Mouse (Mus musculus): ENCODE measurements around the gene Ptpa.
A peak's percentile ranks its signal among the peaks of the same experiment; 100 is the strongest.

The Ptpa gene

DNA sequence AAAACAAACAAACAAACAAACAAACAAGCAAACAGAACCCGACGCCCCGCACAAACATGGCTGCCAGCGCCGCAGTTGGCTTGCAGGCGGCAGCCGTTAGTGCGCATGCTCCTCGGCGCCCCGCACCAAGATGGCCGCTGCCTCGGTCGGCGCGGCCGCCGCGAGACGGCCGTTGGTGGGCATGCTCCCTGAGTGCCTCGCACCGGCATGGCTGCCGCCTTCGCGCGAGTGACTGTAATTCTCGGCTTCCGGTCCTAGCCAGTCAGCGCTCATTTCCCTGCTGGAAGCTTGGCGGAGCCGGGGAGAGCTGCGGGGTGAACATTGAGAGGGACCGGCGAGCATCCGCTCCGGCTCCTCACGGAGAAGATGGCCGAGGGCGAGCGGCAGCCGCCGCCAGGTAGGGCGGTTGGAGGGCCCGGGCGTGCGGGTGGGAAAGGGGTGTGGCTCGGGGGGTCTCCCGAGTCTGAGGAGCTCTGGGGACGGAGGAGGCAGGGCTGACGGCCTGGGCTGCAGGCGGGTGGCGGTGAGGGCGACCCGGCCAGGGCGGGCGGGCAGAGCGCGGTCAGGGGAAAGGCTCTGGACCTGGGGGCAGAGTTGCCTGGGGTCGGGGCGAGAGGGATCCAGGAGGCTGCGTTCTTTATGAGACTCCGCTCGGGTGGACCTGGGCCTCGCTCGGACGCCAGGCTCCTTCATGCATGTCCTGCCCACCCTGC lies at the start of gene Ptpa:
Ptpa (plus strand) TSS at position 104 of the 713 bp plus-strand sequence.
- DNase-seq (ENCODE audit: low spot score in 2 of 2), result peak; percentile 96

DNA sequence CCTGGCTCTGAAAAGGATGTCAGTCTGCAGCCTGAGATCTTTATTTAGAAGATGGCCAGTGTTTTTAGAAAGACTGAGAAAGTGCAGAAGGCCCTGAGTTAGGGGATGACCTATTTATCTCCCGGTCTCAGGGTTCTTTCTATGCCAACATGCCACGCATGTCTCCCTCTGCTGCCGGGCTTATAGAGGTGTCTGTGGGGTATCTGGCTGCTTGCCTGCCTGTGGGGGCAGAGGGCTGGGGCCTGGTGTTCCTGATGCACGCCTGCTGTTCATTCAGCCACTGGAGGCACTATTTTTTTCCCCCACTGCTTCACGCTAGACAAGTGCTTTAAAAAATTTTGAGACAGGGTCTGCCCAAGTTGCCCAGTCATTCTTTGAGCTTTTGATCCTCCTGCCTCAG lies 49.6 kb upstream of the Ptpa start:
- no peak for DNase-seq (ENCODE audit: low spot score in 2 of 2)

DNA sequence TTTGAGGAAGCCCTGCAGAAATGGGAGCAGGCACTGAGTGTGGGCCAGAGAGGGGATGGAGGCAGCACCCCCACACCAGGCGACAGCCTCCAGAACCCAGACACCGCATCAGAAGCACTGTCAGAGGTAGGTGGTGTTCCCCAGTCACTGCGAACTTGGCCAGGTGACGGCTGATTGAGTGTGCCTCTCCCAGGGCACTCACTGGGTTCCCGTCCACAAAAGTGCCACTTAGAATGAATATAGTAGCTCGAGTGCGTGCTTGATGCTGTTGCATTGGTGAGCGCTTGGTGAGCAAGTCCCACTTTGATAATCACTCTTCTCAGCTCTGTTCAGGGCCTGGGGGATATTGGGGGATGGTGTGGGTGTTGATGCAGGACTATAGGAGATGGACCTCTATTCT lies 44.3 kb upstream of the Ptpa start:
- no peak for DNase-seq (ENCODE audit: low spot score in 2 of 2)

DNA sequence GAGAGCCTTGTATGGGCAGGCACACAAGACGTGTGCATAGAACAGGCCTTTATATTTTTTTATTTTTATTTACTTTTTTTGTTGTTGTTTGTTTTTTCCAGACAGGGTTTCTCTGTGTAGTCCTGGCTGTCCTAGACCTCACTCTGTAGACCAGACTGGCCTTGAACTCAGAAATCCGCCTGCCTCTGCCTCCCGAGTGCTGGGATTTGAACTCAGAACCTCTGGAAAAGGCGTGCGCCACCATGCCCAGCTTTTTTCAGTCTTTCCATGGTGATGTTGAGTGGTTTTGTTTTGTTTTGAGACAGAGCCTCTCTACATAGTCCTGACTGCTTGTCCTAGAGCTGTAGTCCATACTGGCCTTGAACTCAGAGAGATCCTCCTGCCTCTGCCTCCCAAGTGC lies 43.1 kb upstream of the Ptpa start:
- no peak for DNase-seq (ENCODE audit: low spot score in 2 of 2)

DNA sequence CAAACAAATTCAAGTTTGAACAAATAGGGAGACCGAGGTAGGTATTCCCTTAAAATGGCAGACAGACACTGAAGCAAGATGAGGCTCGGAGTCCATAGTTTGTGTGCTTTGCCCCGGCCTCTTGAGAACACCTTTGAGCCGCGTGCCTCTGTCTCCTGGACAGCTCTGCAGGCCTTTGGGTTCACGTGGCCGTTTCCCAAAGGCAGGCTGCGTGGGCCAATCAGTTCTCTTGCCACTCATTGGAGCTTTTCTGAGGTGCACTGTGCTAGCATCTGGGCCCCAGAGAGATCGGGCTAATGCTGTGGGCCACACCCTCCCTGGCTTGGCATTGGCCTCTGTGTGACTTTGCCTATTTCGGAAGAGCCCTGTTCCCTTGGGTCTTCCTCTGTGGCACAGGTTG lies 39.9 kb upstream of the Ptpa start:
- DNase-seq (ENCODE audit: low spot score in 2 of 2), result no peak

DNA sequence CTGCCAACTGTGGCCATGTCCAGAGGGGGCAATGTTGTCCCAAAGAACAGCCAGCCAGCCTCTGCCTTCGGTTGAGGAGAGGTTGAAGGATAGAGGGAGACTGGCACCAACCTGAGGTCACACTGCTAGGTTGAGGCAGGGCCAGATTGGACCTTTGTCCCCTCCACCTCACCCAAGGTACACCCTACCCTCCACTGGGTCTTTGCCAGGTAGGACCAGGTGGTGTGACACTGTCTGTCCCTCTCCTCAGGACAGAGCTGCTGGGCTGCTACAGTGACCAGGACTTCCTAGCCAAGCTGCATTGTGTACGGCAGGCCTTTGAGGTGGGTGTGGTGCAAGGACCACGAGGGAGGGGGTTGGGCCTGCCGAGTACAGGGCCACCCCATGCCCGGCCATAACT lies 38.1 kb upstream of the Ptpa start:
- DNase-seq (ENCODE audit: low spot score in 2 of 2), result no peak

DNA sequence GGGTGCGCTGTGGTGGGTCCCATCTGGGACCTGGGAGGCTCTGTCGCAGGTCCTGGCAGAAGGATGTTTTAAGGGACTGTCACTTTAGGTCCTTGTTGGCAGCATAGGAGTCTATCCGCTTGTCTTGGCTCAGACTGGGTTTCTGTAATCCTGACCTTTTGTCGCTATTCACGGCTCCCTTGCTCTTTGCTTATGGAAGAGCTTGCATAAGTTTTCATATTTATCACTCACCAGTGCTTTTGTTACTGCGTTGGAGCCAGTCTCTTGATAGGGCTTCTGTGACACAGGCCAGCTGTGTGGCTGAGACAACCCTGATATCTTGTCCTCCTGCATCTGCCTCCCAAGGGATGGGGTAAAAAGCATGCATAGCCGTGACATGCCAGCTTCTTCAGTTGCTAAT lies 36.5 kb upstream of the Ptpa start:
- DNase-seq (ENCODE audit: low spot score in 2 of 2), result no peak

DNA sequence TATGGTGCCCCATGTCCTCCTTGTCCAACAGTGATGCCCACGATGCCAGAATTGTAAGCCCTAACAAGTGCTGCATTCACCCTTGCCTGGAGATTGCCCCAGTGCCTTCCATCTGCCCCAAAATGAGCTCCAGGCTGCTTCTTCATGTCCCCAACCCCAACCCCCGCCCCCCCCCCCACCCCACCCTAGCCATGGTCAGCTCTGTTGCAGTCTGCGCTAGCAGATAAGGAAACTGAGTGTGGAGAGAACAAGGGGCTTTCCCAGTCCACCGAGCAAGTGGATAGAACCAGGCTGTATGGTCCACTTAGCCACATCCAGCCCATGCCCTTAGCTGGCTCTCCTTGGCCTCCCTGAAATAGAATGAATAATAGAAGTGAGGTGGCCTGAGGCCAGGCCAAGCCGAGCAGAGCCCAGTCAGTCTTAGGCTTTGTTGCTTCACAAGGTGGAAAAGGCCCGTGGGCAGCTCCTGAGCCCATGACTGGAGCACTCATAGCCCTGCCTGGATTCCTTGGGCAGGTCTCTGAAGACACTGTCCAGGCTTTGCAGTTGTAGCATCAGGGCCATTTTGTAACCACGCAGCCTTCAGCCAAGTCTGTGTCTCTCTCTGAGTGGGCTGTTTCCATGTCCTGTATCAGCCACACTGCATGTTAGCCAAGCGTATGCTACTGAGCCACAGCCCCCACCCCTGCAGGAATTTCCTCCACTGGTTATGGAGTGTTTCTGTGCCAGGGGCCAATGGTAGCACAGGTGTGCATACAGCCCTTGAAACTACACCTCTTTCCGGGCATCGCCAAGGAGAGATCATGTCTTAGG lies 35.1 kb upstream of the Ptpa start:
- no peak for DNase-seq (ENCODE audit: low spot score in 2 of 2)

DNA sequence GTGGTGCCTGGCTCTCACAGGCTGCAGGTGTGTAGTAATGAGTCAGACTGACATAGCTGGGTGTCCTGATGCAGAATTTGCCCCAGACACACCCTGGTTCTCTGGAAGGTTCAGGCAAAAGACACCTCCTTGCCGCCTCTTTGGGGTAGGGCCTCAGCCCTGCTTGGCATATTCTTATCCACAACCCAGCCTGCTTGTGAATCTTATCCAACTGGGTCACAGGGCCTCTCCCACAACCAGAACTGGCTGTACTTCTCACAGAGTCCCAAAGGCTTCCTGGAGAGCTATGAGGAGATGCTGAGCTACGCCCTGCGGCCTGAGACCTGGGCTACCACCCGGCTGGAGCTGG lies 34.5 kb upstream of the Ptpa start:
- DNase-seq (ENCODE audit: low spot score in 2 of 2), result no peak

DNA sequence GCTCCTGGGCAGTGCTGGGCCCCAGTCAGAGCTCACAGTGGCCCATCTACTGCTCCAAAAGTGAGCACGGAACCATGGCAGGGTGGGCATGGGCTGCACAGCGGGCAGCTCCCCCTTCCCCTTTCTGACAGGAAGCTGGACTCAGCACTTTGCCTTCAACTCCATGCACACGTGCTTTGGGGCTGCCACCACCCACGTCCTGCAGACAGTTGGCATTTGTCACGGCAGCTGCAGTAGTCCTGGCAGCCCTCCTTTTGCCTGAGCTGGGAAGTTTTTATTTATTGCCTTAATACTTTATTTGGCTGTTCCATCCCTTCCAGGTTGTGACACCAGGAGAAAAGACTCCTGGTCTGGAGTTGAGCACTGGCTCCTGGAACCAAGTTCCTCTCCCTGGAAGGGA lies 31.0 kb upstream of the Ptpa start:
- no peak for DNase-seq (ENCODE audit: low spot score in 2 of 2)

DNA sequence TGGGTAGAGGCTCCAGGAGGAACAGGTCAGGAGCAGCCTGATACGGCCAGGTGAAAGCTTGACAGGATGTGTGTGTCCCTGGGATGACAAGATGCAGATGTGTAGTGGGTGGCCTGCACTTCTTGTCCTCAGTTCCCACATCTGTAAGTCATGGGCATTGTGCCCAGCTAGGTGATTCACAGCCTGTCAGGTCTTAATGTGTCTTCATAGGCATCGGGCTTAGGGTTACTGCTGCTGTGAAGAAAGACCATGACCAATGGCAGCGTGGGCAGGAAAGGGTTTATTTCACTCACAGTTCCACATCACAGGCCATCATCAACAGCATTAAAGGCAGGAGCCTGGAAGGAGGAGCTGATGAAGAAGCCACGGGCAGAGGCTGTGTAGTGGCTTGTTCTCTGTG lies 30.2 kb upstream of the Ptpa start:
- no peak for DNase-seq (ENCODE audit: low spot score in 2 of 2)

DNA sequence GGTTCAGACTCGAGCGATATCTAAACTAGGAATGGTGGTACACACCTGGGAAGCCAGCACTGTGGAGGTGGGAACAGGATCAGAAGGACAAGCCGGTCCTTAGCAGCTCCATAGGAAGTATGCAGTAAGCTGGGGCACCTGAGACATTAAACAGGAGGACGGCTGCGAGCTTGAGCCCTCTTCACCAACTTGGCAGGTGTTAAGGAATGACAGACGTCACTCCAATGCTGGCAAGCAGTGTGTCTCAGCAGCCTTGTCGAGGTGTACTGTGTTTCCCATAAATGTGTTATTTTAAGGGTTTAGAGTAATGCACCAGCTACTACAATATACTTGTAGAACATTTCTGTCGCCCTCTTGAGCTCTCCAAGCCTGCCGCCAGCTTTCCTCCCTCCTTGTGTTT lies 28.9 kb upstream of the Ptpa start:
- no peak for DNase-seq (ENCODE audit: low spot score in 2 of 2)

DNA sequence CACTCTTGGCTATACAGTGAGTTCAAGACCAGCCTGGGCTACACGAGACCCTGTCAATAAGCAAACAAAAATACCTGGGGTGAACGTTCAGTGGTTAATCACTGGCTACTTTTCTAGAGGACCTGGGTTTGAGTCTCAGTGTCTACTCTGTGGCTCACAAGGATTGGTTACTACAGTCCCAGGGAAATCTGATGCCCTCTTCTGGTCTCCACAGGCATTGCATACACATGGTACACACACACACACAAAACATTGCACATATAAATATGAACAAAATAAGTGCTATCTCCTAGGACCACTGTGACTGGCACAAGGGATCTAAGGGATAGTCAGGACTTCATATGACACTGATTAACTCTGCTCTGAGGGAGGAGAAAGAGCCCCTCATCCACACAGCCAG lies 26.8 kb upstream of the Ptpa start:
- DNase-seq (ENCODE audit: low spot score in 2 of 2), result no peak

DNA sequence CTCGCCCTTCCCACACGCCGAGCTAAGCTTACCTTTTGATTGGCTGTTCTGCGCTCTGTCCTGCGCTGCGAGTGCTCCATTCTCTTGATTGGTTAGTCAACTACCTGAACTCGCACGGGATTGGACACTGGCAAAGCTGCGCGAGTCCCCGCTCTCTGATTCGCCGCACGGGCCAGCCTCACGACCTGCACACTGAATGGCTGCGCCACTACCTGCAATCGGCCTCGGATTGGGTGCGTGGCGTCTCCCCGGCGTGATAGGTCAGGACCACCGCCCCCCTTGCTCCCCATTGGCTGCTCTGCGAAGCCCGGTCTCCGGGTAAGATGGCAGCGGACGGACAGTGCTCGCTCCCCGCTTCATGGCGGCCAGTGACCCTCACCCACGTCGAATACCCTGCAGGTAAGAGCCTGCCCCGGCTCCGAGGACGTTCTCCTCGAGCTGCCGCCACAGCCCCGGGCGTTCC lies 23.7 kb upstream of the Ptpa start, which contains the start of gene Dolpp1:
Dolpp1 (plus strand) TSS at position 141 of the 463 bp plus-strand sequence.
- DNase-seq (ENCODE audit: low spot score in 2 of 2), result peak; percentile 100

DNA sequence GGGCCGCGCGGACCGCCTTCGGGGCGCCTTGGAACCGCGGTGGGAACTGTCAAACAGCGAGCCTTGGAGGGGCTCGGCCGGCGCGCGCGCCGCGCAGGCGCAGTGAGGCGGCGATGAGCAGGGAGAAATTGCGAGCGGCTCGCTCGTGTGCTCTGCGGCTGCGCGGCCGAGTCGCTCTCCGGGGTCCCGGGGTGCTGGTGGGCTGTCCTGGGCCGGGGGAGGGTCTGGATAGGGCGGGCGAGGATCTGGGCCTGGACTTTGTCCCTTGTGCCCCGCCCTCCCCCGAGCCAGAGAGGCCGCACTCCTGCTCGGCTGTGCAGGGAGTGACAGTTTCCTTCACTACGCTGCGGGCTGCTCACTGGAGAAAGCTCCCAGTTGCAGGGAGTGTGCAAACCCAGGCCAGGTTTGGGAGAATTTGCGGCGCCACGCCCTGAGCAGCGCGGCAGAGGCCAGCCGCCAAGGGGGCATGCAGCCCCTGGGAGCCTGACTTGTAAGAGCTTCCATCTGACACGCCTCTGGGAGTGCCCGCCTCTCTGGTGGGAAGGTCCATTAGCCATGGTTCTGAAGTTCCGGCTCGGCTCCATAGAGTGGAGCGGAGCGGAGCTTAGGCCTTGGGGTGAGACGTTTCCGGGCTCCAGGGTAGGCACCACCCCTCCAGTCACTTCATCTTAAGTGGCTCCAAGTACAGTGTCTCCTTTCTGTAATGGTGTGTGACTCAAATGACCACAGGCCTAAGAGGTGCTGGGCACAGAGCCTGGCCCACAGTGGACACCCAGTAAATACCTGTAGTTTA lies 23.1 kb upstream of the Ptpa start:
- peak; percentile 75 to 91 for DNase-seq (ENCODE audit: low spot score in 2 of 2)

DNA sequence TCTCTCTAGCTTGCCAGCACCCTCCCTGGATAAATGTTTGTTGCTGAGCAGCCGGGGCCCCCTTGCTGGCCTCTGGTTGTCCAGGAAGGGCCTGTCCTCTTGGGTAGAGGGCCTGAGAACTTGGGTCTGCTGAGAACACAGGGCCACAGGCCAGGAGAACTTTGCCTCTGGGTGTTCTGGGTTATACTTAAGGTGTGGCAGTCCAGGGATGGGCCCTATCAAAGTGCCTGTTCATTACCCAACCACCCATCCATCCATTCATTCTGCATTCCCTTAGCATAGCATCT lies 22.5 kb upstream of the Ptpa start:
- DNase-seq (ENCODE audit: low spot score in 2 of 2), result no peak

DNA sequence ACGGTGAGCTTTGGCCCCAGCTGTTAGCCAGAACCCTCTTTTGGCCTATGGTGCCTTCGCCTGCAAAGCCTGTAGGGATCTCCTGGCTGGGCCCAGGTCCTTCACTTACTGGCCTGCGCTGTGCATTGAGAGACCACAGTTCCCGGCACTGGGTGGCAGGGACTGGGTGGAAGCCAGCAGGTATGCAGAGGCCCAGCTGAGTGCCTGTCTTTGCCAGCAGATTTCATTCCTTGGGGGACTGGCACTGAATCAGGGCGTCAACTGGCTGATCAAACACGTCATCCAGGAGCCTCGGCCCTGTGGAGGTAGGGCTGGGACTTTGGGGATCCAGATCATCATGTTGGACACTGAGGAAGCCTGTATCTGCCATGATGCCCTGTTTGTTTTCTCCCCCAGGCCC lies 20.1 kb upstream of the Ptpa start:
- DNase-seq (ENCODE audit: low spot score in 2 of 2), result no peak

DNA sequence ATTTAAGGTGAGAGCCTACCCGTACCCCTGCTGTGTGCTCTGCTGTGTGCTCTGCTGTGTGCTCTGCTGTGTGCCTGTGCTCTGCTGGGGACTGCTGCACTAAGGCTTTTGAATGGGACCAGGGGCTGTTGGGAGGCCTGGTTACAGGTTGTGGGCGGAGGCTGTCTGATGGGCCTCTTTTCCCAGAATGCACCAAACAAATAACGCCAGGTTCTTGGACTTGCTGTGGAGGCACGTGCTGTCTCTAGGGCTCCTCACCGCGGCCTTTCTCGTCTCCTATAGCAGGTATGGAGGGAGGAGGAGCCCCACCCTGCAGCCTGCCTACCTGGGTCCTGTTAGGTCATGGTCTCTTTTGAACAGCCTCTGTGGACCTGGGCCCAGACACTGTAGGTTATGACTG lies 19.6 kb upstream of the Ptpa start:
- DNase-seq (ENCODE audit: low spot score in 2 of 2), result no peak

DNA sequence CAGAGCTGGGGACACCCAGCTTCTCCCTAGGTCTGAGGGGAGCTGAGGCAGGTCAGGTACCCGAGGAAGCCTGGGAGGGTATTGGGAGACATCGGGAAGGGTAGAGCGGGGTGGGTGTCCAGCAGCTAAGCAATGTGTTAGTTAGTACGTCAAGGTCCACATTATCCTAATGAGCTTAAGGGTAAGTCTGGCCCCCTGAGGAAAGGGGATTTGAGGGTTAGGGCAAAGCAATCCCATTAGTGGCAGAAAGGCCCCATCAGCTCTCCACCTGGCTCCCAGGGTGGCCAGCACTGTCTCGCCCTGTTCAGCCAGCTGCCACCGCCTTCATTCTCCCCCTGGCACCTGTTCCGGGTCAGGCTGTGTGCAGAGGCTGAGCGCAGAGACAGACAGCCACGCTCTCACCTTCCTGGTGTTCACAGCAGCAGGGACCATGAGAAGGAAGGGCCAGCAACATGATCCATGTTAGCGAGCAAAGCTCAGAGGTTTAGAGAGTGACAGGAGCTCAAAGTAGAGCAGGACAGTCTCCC lies 17.8 kb upstream of the Ptpa start:
- no peak for DNase-seq (ENCODE audit: low spot score in 2 of 2)

DNA sequence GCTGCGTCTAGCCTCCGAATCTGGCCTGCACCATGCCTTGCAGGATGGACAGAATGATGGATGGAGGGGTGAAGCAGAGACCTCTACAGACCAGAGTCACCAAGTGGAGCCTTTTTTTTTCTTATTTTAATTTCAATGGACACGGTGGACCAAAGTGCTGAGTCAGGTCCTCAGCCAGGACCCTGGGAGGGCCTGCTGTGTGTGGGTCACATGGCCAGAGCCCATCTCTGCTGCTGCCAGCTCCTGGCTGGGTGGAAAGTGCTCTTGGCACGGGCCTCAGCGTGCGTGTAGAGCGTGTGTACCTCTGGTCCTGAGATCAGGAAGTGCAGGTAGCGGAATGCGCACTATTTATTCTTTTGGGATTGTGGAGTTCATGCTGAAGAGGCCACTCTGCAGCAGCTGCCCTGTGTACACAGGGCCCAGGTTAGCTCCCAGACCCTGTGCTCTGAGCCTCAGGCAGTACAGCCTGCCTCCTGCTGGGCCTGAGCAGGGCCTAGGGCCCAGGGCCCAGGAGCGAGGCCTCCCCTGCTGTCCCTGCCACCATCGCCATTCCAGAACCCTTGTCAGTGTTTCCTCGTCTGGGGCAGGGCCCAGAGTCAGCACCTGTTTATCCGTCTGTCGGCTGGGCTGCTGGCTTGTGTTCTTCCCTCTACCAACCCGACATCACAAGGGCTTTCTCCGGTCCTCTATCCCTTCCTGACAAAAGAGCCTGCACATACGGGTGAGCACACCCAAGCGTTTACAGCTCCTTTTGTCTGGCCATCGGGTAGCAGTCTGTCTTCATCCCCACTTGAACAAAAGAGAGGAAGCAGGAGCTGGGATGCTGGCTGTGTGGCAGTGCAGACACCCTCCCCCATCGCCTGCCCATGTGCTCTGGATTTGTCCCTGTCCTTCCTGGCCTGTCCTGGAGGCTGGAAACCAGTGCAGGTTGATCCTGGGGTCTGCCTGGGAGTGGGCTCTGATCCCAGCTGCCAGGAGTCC lies 16.4 kb upstream of the Ptpa start:
- no peak for DNase-seq (ENCODE audit: low spot score in 2 of 2)

DNA sequence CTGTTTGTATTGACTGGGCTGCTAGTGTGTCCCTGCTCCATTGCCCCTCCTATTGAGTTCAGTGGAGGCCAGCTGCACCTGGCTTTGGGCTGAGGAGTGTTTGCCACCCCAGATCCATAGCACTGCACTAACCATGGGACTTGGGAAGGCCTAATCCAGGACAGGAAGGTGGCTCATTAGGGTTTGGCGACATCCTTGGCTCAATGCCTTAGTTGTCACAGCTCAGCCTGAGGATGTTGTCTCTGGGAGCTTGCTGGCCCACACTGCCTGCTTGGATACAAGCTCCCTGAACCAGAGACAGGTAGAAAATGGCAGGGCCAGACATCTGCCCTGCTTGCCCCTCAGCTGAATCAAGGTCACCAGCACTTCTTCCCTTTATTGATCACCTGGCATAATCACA lies 14.3 kb upstream of the Ptpa start:
- no peak for DNase-seq (ENCODE audit: low spot score in 2 of 2)
